Mouse (Mus musculus) myocyte (in vitro differentiated cells): Measurements from ENCODE around the gene Rsf1.

Source experiments
- E2F4 ChIP-seq: IDR thresholded peaks from one replicate; pipeline ENCODE4 v1.6.1; 2011; ENCODE audit warnings: mild to moderate bottlenecking, control low read depth, moderate library complexity; ENCODE audit not compliant: insufficient read depth
- MAX ChIP-seq: IDR thresholded peaks from one replicate; pipeline ENCODE4 v1.6.1; 2011; ENCODE audit warnings: low read depth, mild to moderate bottlenecking, control low read depth
- POLR2A ChIP-seq: IDR thresholded peaks from one replicate; pipeline ENCODE4 v1.6.1; 2011; ENCODE audit warnings: low read depth, mild to moderate bottlenecking, control low read depth, moderate library complexity; ENCODE audit not compliant: insufficient read length
- POLR2AphosphoS2 ChIP-seq: IDR thresholded peaks from one replicate; pipeline ENCODE4 v1.6.1; 2011; ENCODE audit warnings: low read depth, control low read depth; ENCODE audit not compliant: insufficient read length
- REST ChIP-seq: IDR thresholded peaks from one replicate; pipeline ENCODE4 v1.6.1; 2011; ENCODE audit warnings: mild to moderate bottlenecking, control low read depth, moderate library complexity; ENCODE audit not compliant: insufficient read depth, insufficient read length
- TCF12 ChIP-seq: IDR thresholded peaks from one replicate; pipeline ENCODE4 v1.6.1; 2011; ENCODE audit warnings: mild to moderate bottlenecking, control low read depth; ENCODE audit not compliant: poor library complexity, insufficient read depth, severe bottlenecking

GRCm38 (mm10) chr7:97707809-97708208 is 128.1 kb downstream of the Rsf1 start:
- TF ChIP-seq POLR2A = no peak
- TF ChIP-seq POLR2AphosphoS2 = no peak
- no peak for TF ChIP-seq REST
- no peak for TF ChIP-seq E2F4
- TF ChIP-seq TCF12 = no peak
- no peak for TF ChIP-seq MAX
